Mouse (Mus musculus) ES-E14 (cell line): ENCODE data around the gene Gm3045. TPM values are rescaled to one million over a fixed set of nuclear protein-coding genes. Genes with fewer than 3 reads are reported as not detected.

Source experiments
- DNase-seq: peaks from one replicate; pipeline ENCODE4 v3.0.0-alpha.2; 2013; ENCODE audit warnings: low read depth, low spot score
- H3K27ac ChIP-seq: 2 replicates; pipeline ENCODE4 v1.5.1; 2012; ENCODE audit warnings: low read depth, mild to moderate bottlenecking, low read length, moderate library complexity, mixed read lengths; ENCODE audit not compliant: poor library complexity, insufficient read depth, severe bottlenecking
- H3K36me3 ChIP-seq: 2 replicates; pipeline ENCODE4 v1.6.1; 2012; ENCODE audit warnings: mild to moderate bottlenecking, low read length, moderate library complexity, mixed read lengths; ENCODE audit not compliant: control insufficient read depth, poor library complexity, insufficient read depth, severe bottlenecking
- H3K4me1 ChIP-seq, 2 experiments: fragments of 150-350 bp in 1 of 2; sonication (generic) in 1 of 2; 2 replicates each; pipeline ENCODE4 v1.6.1; 2012; ENCODE audit warnings: low read length in 2 of 2, mild to moderate bottlenecking in 1 of 2, mixed read lengths in 1 of 2; ENCODE audit not compliant: control insufficient read depth in 2 of 2, insufficient read depth in 2 of 2, poor library complexity in 1 of 2
- H3K4me3 ChIP-seq, 2 experiments: fragments of 150-350 bp in 1 of 2; sonication (generic) in 1 of 2; 2 replicates each; pipeline ENCODE4 v1.5.1; 2012; ENCODE audit warnings: low read length in 2 of 2, low read depth in 1 of 2, mild to moderate bottlenecking in 1 of 2, mixed read lengths in 1 of 2; ENCODE audit not compliant: insufficient read depth in 1 of 2, poor library complexity in 1 of 2, severe bottlenecking in 1 of 2
- H3K9ac ChIP-seq: 2 replicates; pipeline ENCODE4 v1.6.1; 2012; ENCODE audit warnings: low read depth, mild to moderate bottlenecking, low read length, mixed read lengths; ENCODE audit not compliant: poor library complexity, insufficient read depth, severe bottlenecking
- H3K9me3 ChIP-seq: fragments of 150-350 bp; sonication (generic); 2 replicates; pipeline ENCODE4 v1.6.1; 2012; ENCODE audit warnings: low read depth, mild to moderate bottlenecking, low read length; ENCODE audit not compliant: control insufficient read depth, insufficient read depth
- CHD2 ChIP-seq: IDR thresholded peaks from 2 replicates; pipeline ENCODE4 v1.6.1; 2014; ENCODE audit warnings: mild to moderate bottlenecking, low read depth, low read length, inconsistent platforms
- HCFC1 ChIP-seq: IDR thresholded peaks from 2 replicates; pipeline ENCODE4 v1.6.1; 2012; ENCODE audit warnings: low read length, inconsistent platforms, borderline replicate concordance; ENCODE audit not compliant: insufficient read depth
- MAFK ChIP-seq: IDR thresholded peaks from 2 replicates; pipeline ENCODE4 v1.6.1; 2014; ENCODE audit warnings: mild to moderate bottlenecking, low read depth, low read length, inconsistent platforms; ENCODE audit not compliant: insufficient read depth
- ZC3H11A ChIP-seq: IDR thresholded peaks from 2 replicates; pipeline ENCODE4 v1.6.1; 2012; ENCODE audit warnings: low read depth, mild to moderate bottlenecking, inconsistent platforms, low read length, borderline replicate concordance
- ZNF384 ChIP-seq: IDR thresholded peaks from 2 replicates; pipeline ENCODE4 v1.6.1; 2012; ENCODE audit warnings: low read depth, low read length, inconsistent platforms
- in situ Hi-C, 2 experiments: fragments of 600-800 bp; cut with MboI; formaldehyde crosslinking; loops; one replicate each; pipeline ENCODE4 v1.15.1; 2025; ENCODE audit warnings: low sequenced_read_pairs in 2 of 2, inconsistent platforms in 1 of 2; ENCODE audit not compliant: unreplicated experiment in 2 of 2
- total RNA-seq: library from RNA; depleted of rRNA; stranded (reverse); fragments of 300-350 nt; gene quantifications from 2 replicates; pipeline ENCODE4 v1.2.3, GENCODE M21; 2012

Gene Gm3045
- total RNA-seq, 1 experiment, result not detected

- TF ChIP-seq ZC3H11A (no peak), MAFK (no peak), HCFC1 (no peak), CHD2 (no peak), ZNF384 (no peak)
- no peak for DNase-seq
- H3K4me3 ChIP-seq, result no peak overlapping the region
- H3K9ac ChIP-seq, result no peak overlapping the region
- in situ Hi-C loops, result no loop called here
- H3K27ac ChIP-seq, result no peak overlapping the region
- H3K4me1 ChIP-seq, result no peaks in the 10 kb centered on the region
- H3K36me3 ChIP-seq, result no peaks in the 10 kb centered on the region
- no peaks in the 10 kb centered on the region for H3K9me3 ChIP-seq
These were observed 21.8 kb upstream of the Gm3045 start for GRCm38 (mm10) chr13:56404511-56405140.

- no peak overlapping the region for H3K4me3 ChIP-seq
- no peak for DNase-seq
- in situ Hi-C loops, result no loop called here
- H3K9me3 ChIP-seq, result no peaks in the 10 kb centered on the region
- no peaks in the 10 kb centered on the region; the same call in 1 of the 2 replicates for H3K36me3 ChIP-seq
- TF ChIP-seq CHD2 (no peak), ZNF384 (no peak), MAFK (no peak), ZC3H11A (no peak)
- H3K4me1 ChIP-seq, result no peaks in the 10 kb centered on the region
- no peak overlapping the region for H3K9ac ChIP-seq
- H3K27ac ChIP-seq, result no peak overlapping the region
These were observed 14.0 kb upstream of the Gm3045 start for GRCm38 (mm10) chr13:56412286-56412873.

- no peak for DNase-seq
- H3K4me1 ChIP-seq, result peaks cover 0 to 4% of the 10 kb centered on the region in 2 experiments; a peak in 1 of 4 replicates
- no peaks in the 10 kb centered on the region for H3K9me3 ChIP-seq
- no peak overlapping the region for H3K9ac ChIP-seq
- H3K4me3 ChIP-seq, result no peak overlapping the region
- H3K36me3 ChIP-seq, result no peaks in the 10 kb centered on the region; the same call in 1 of the 2 replicates
- in situ Hi-C loops, result no loop called here
- no peak for TF ChIP-seq ZNF384
- TF ChIP-seq MAFK, result no peak
- TF ChIP-seq HCFC1, result no peak
- no peak for TF ChIP-seq ZC3H11A
- no peak for TF ChIP-seq CHD2
- no peak overlapping the region for H3K27ac ChIP-seq
These were observed 7.5 kb upstream of the Gm3045 start for GRCm38 (mm10) chr13:56418685-56419483.

- no peak for TF ChIP-seq ZNF384
- no peak for TF ChIP-seq HCFC1
- no peak for TF ChIP-seq CHD2
- no peak for TF ChIP-seq MAFK
- no peak for TF ChIP-seq ZC3H11A
- Histone ChIP-seq H3K36me3 (no peaks in the 10 kb centered on the region; the same call in 1 of the 2 replicates), H3K27ac (no peak overlapping the region), H3K4me3 (no peak overlapping the region), H3K4me1 (peaks cover 0 to 4% of the 10 kb centered on the region in 2 experiments; a peak in 1 of 4 replicates), H3K9me3 (no peaks in the 10 kb centered on the region), H3K9ac (no peak overlapping the region)
- no peak for DNase-seq
- in situ Hi-C loops, result no loop called here
These were observed 6.9 kb upstream of the Gm3045 start for GRCm38 (mm10) chr13:56419538-56419937.
